Mouse (Mus musculus): ENCODE measurements around the gene Clec16a. TPM values are rescaled to one million over a fixed set of nuclear protein-coding genes. Genes with fewer than 3 reads are reported as not detected.

Gene Clec16a
- 25.2 and 30.1 TPM in 2 replicates for polyA plus RNA-seq (2012; rRNA removed)

GRCm38 (mm10) chr16:10544995-10545622 lies at the start of gene Clec16a:
Clec16a (plus strand) TSS chr16:10545339.
- DNase-seq = peak; percentile 98
- Histone ChIP-seq H3K4me1 (replicated peaks; ENCODE audit: control insufficient read depth, insufficient read depth, low read length) (peaks cover 26% of the 10 kb centered on the region), H3K4me3 (ENCODE audit: control insufficient read depth, insufficient read depth, low read length) (peak within 1 kb of the TSS; percentile 93), H3K27ac (ENCODE audit: control insufficient read depth, insufficient read depth, low read length) (no peak within 1 kb of the TSS), H3K36me3 (ENCODE audit: control insufficient read depth, insufficient read depth, low read length) (no peaks in the 10 kb centered on the region), H3K27me3 (ENCODE audit: control insufficient read depth, insufficient read depth, low read length) (no peaks in the 10 kb centered on the region)
- TF ChIP-seq POLR2A (IDR thresholded peaks at IDR 0.05; ENCODE audit: control insufficient read depth, extremely low read depth, insufficient read depth, low read length, poor library complexity) (0 out of 2 replicates have a peak, but pooled peaks have one; percentile 44), CTCF (IDR thresholded peaks at IDR 0.05; ENCODE audit: borderline replicate concordance, control insufficient read depth, extremely low read depth, insufficient read depth, low read length, poor library complexity) (no peak)
- under 1% methylated on average over 58 of the region's 58 CpGs for WGBS

GRCm38 (mm10) chr16:10495824-10496298 lies 49.3 kb upstream of the Clec16a start:
- 40% methylated on average over 2 of the region's 2 CpGs for WGBS
- no peak for TF ChIP-seq CTCF (IDR thresholded peaks at IDR 0.05; ENCODE audit: borderline replicate concordance, control insufficient read depth, extremely low read depth, insufficient read depth, low read length, poor library complexity)
- TF ChIP-seq POLR2A (IDR thresholded peaks at IDR 0.05; ENCODE audit: control insufficient read depth, extremely low read depth, insufficient read depth, low read length, poor library complexity) = no peak
- no peak overlapping the region for H3K27ac ChIP-seq (ENCODE audit: control insufficient read depth, insufficient read depth, low read length)

GRCm38 (mm10) chr16:10498096-10498602 lies 47.0 kb upstream of the Clec16a start:
- 84% methylated on average over 5 of the region's 5 CpGs for WGBS
- TF ChIP-seq CTCF (IDR thresholded peaks at IDR 0.05; ENCODE audit: borderline replicate concordance, control insufficient read depth, extremely low read depth, insufficient read depth, low read length, poor library complexity) (no peak), POLR2A (IDR thresholded peaks at IDR 0.05; ENCODE audit: control insufficient read depth, extremely low read depth, insufficient read depth, low read length, poor library complexity) (no peak)
- Histone ChIP-seq H3K4me3 (ENCODE audit: control insufficient read depth, insufficient read depth, low read length) (no peak overlapping the region), H3K36me3 (ENCODE audit: control insufficient read depth, insufficient read depth, low read length) (no peaks in the 10 kb centered on the region), H3K4me1 (replicated peaks; ENCODE audit: control insufficient read depth, insufficient read depth, low read length) (0 out of 2 replicates have a peak, but pooled peaks cover 2% of the 10 kb centered on the region), H3K27ac (ENCODE audit: control insufficient read depth, insufficient read depth, low read length) (no peak overlapping the region), H3K27me3 (ENCODE audit: control insufficient read depth, insufficient read depth, low read length) (no peaks in the 10 kb centered on the region)
- no peak for DNase-seq

More at GRCm38 (mm10) chr16:10495824-10496298, 49.3 kb upstream of the Clec16a start:
- H3K4me3 ChIP-seq (ENCODE audit: control insufficient read depth, insufficient read depth, low read length) = no peak overlapping the region
- no peak for DNase-seq
- no peaks in the 10 kb centered on the region for H3K27me3 ChIP-seq (ENCODE audit: control insufficient read depth, insufficient read depth, low read length)
- H3K36me3 ChIP-seq (ENCODE audit: control insufficient read depth, insufficient read depth, low read length) = no peaks in the 10 kb centered on the region
- H3K4me1 ChIP-seq (replicated peaks; ENCODE audit: control insufficient read depth, insufficient read depth, low read length) = 0 out of 2 replicates have a peak, but pooled peaks cover 2% of the 10 kb centered on the region

- 42% methylated on average over 1 of the region's 1 CpGs for WGBS
- no peak overlapping the region for H3K4me3 ChIP-seq (ENCODE audit: control insufficient read depth, insufficient read depth, low read length)
- 0 out of 2 replicates have a peak, but pooled peaks cover 2% of the 10 kb centered on the region for H3K4me1 ChIP-seq (replicated peaks; ENCODE audit: control insufficient read depth, insufficient read depth, low read length)
- no peaks in the 10 kb centered on the region for H3K36me3 ChIP-seq (ENCODE audit: control insufficient read depth, insufficient read depth, low read length)
- no peak overlapping the region for H3K27ac ChIP-seq (ENCODE audit: control insufficient read depth, insufficient read depth, low read length)
- no peak for TF ChIP-seq CTCF (IDR thresholded peaks at IDR 0.05; ENCODE audit: borderline replicate concordance, control insufficient read depth, extremely low read depth, insufficient read depth, low read length, poor library complexity)
- TF ChIP-seq POLR2A (IDR thresholded peaks at IDR 0.05; ENCODE audit: control insufficient read depth, extremely low read depth, insufficient read depth, low read length, poor library complexity) = no peak
- no peak for DNase-seq
- H3K27me3 ChIP-seq (ENCODE audit: control insufficient read depth, insufficient read depth, low read length) = no peaks in the 10 kb centered on the region
Observed at GRCm38 (mm10) chr16:10499122-10499521, 46.0 kb upstream of the Clec16a start.

GRCm38 (mm10) chr16:10501865-10502264 lies 43.3 kb upstream of the Clec16a start:
- no peaks in the 10 kb centered on the region for H3K36me3 ChIP-seq (ENCODE audit: control insufficient read depth, insufficient read depth, low read length)
- 0 out of 2 replicates have a peak, but pooled peaks cover 2% of the 10 kb centered on the region for H3K4me1 ChIP-seq (replicated peaks; ENCODE audit: control insufficient read depth, insufficient read depth, low read length)
- H3K27ac ChIP-seq (ENCODE audit: control insufficient read depth, insufficient read depth, low read length) = no peak overlapping the region
- H3K4me3 ChIP-seq (ENCODE audit: control insufficient read depth, insufficient read depth, low read length) = no peak overlapping the region
- TF ChIP-seq POLR2A (IDR thresholded peaks at IDR 0.05; ENCODE audit: control insufficient read depth, extremely low read depth, insufficient read depth, low read length, poor library complexity) = no peak
- TF ChIP-seq CTCF (IDR thresholded peaks at IDR 0.05; ENCODE audit: borderline replicate concordance, control insufficient read depth, extremely low read depth, insufficient read depth, low read length, poor library complexity) = no peak
- 17% methylated on average over 8 of the region's 8 CpGs for WGBS
- DNase-seq = peak; percentile 27
- no peaks in the 10 kb centered on the region for H3K27me3 ChIP-seq (ENCODE audit: control insufficient read depth, insufficient read depth, low read length)

- no peak overlapping the region for H3K4me3 ChIP-seq (ENCODE audit: control insufficient read depth, insufficient read depth, low read length)
- 54% methylated on average over 2 of the region's 2 CpGs for WGBS
- no peak for DNase-seq
Observed at GRCm38 (mm10) chr16:10503058-10503457, 42.1 kb upstream of the Clec16a start.

More at GRCm38 (mm10) chr16:10503058-10503457, 42.1 kb upstream of the Clec16a start:
- Histone ChIP-seq H3K27ac (ENCODE audit: control insufficient read depth, insufficient read depth, low read length) (no peak overlapping the region), H3K4me1 (replicated peaks; ENCODE audit: control insufficient read depth, insufficient read depth, low read length) (0 out of 2 replicates have a peak, but pooled peaks cover 2% of the 10 kb centered on the region), H3K27me3 (ENCODE audit: control insufficient read depth, insufficient read depth, low read length) (no peaks in the 10 kb centered on the region), H3K36me3 (ENCODE audit: control insufficient read depth, insufficient read depth, low read length) (no peaks in the 10 kb centered on the region)
- TF ChIP-seq CTCF (IDR thresholded peaks at IDR 0.05; ENCODE audit: borderline replicate concordance, control insufficient read depth, extremely low read depth, insufficient read depth, low read length, poor library complexity) (no peak), POLR2A (IDR thresholded peaks at IDR 0.05; ENCODE audit: control insufficient read depth, extremely low read depth, insufficient read depth, low read length, poor library complexity) (no peak)
